In the genomic region with DNA sequence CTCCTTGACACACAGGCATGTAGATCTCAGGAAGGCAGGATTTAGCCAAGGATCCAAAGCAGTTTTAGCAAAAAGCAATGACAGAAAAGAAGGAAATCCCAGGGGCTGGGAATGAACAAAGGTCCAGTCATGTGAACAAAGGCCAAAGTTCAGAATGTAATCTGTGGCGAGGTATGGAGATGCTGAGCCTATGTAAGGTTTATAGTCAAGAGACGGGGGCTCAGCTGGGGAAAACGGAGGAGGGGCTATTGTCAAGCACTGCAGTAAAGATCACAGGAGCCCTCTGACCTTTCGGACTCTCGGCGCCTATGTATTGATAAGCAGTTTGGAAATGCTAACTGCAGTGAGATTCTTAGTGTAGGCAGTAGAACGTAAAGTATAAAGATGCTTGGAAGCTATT, we compare ENCODE assay signal across 15 mouse cellular contexts.
"Had no signal": no experiment of that assay in that cellular context is flagged by ENCODE, and none has a peak within 500 bp of the region (broad histone marks: within the 10 kb centered on the region; RNA-seq: fewer than 3 reads in every experiment).

No protein-coding gene starts in this region.

- H3K4me1 ChIP-seq: liver, embryonic 13.5 days; lung, embryonic 15.5 days; megakaryocyte, embryonic 14.5 days; neural tube, embryonic 12.5 days had no signal

- H3K4me2 ChIP-seq: liver, embryonic 13.5 days; lung, embryonic 15.5 days; midbrain, embryonic 15.5 days; neural tube, embryonic 12.5 days had no signal

- ATAC-seq: liver, postnatal 0 days; midbrain, embryonic 15.5 days had no signal

- H3K9me3 ChIP-seq: liver, embryonic 13.5 days; lung, embryonic 15.5 days; midbrain, embryonic 15.5 days; neural tube, embryonic 12.5 days had no signal

- H3K27ac ChIP-seq: kidney, postnatal 0 days; liver, embryonic 13.5 days; lung, embryonic 15.5 days; macrophage; midbrain, embryonic 15.5 days; neural tube, embryonic 12.5 days; stomach, postnatal 0 days had no signal

- H3K9ac ChIP-seq: liver, embryonic 13.5 days; liver, postnatal 0 days; lung, embryonic 15.5 days; midbrain, embryonic 15.5 days; neural tube, embryonic 12.5 days had no signal

- H3K36me3 ChIP-seq: liver, embryonic 13.5 days; lung, embryonic 15.5 days; midbrain, embryonic 15.5 days; neural tube, embryonic 12.5 days had no signal

- H3K27me3 ChIP-seq: liver, embryonic 13.5 days; lung, embryonic 15.5 days; megakaryocyte, embryonic 14.5 days; midbrain, embryonic 15.5 days; neural tube, embryonic 12.5 days had no signal

- H3K4me3 ChIP-seq: liver, embryonic 13.5 days; lung, embryonic 15.5 days; megakaryocyte, embryonic 14.5 days; midbrain, embryonic 15.5 days; neural tube, embryonic 12.5 days had no signal

- DNase-seq: kidney, adult 11 months; kidney, adult 9 months; kidney, postnatal 36 days; left cerebral cortex, postnatal 4 days; liver, embryonic 13.5 days; liver, postnatal 0 days; lung, postnatal 14 days; thymus, postnatal 4 days had no signal
